In the genomic region with DNA sequence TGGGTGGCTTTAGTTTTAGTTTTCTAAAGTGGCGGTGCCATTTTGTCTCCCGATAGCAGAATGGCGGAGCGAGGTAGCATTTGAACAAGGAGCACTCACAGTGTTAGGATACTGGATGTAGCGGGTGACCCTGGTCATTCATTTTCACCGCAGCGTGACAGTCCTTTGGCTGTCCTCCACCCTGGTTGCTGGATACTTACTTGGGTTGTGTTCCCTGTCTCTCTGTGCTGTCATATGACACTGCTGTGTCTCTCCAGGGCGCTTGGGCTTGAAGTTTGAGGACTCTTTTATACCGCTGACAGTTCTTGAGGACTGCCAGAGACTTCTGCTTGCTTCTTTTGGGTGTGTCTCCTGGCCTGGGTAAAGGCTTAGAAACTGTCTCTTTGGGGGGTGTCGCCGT, we compare ENCODE assay signal across 14 mouse cellular contexts.
"Had no signal": no experiment of that assay in that cellular context is flagged by ENCODE, and none has a peak within 500 bp of the region (broad histone marks: within the 10 kb centered on the region; RNA-seq: fewer than 3 reads in every experiment).

No protein-coding gene starts in this region.

- H3K36me3 ChIP-seq: liver, embryonic 13.5 days; midbrain, embryonic 12.5 days; midbrain, embryonic 15.5 days; neural tube, embryonic 12.5 days; neural tube, embryonic 15.5 days had no signal

- H3K4me2 ChIP-seq: liver, embryonic 13.5 days; midbrain, embryonic 12.5 days; midbrain, embryonic 15.5 days; neural tube, embryonic 12.5 days; neural tube, embryonic 15.5 days had no signal

- H3K4me1 ChIP-seq: liver, embryonic 13.5 days; midbrain, embryonic 12.5 days; midbrain, embryonic 15.5 days; neural tube, embryonic 12.5 days; neural tube, embryonic 15.5 days had no signal

- H3K9me3 ChIP-seq: liver, embryonic 13.5 days; midbrain, embryonic 12.5 days; midbrain, embryonic 15.5 days; neural tube, embryonic 12.5 days; neural tube, embryonic 15.5 days had no signal

- H3K9ac ChIP-seq: liver, embryonic 13.5 days; midbrain, embryonic 12.5 days; midbrain, embryonic 15.5 days; neural tube, embryonic 12.5 days; neural tube, embryonic 15.5 days had no signal

- H3K27me3 ChIP-seq: liver, embryonic 13.5 days; midbrain, embryonic 12.5 days; midbrain, embryonic 15.5 days; neural tube, embryonic 12.5 days; neural tube, embryonic 15.5 days had no signal

- H3K4me3 ChIP-seq: layer of hippocampus, adult 2 months; liver, embryonic 13.5 days; midbrain, embryonic 12.5 days; midbrain, embryonic 15.5 days; neural tube, embryonic 12.5 days; neural tube, embryonic 15.5 days had no signal

- DNase-seq: kidney, adult 9 months; kidney, postnatal 14 days; layer of hippocampus, adult 9-11 months; liver, embryonic 13.5 days; lung, adult 2 months; lung, postnatal 14 days; thymus, adult 2 months; thymus, postnatal 25 days had no signal

- ATAC-seq: midbrain, embryonic 15.5 days had no signal

- H3K27ac ChIP-seq: layer of hippocampus, adult 2 months; liver, embryonic 13.5 days; midbrain, embryonic 12.5 days; midbrain, embryonic 15.5 days; neural tube, embryonic 12.5 days; neural tube, embryonic 15.5 days; stomach, postnatal 0 days had no signal
